Mouse (Mus musculus) brain, embryonic 14.5 days (tissue): Measurements from ENCODE around the gene Gm9817.

Experiments used
- CTCF ChIP-seq: fragments of 200-500 bp; IDR thresholded peaks from 2 replicates; pipeline ENCODE4 v1.5.1; 2012; ENCODE audit warnings: inconsistent platforms, mild to moderate bottlenecking, moderate library complexity, borderline replicate concordance; ENCODE audit not compliant: insufficient read depth, insufficient read length; ENCODE audit errors: extremely low read depth
- POLR2A ChIP-seq: fragments of 200-500 bp; IDR thresholded peaks from 2 replicates; pipeline ENCODE4 v1.6.1; 2012; ENCODE audit warnings: mild to moderate bottlenecking, inconsistent platforms, borderline replicate concordance; ENCODE audit not compliant: poor library complexity, insufficient read depth, insufficient read length, severe bottlenecking; ENCODE audit errors: extremely low read depth

DNA sequence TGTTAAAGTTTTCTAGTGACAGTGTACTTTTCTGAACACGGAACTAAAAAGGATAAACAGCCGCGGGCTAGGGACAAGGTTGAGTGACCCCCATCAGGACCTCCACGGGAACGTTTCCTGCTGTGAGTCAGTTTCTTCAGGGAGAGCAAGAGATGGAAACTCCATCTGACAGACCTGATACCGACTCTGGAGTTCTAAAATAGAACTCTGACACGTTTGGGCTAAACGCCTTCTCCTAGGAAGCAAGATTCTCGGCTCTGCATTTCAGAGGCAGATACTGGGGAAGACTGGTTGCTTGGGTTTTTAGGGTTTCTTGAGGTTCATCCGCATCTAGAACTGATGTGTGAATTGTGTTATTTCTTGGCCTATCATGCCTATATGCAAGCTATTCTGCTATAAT is 47.2 kb upstream of the Gm9817 start:
- TF ChIP-seq CTCF: no peak
- no peak for TF ChIP-seq POLR2A
